Mouse (Mus musculus) heart, adult 2 months (tissue): Measurements from ENCODE around the gene Mcm10. TPM values are rescaled to one million over a fixed set of nuclear protein-coding genes. Genes with fewer than 3 reads are reported as not detected.

ENCODE experiments used
- DNase-seq, 2 experiments: peaks; one replicate each; pipeline ENCODE4 v3.0.0; 2021
- H3K27ac ChIP-seq: fragments of 200-600 bp; 2 replicates; pipeline ENCODE4 v1.8.1; 2022
- H3K27me3 ChIP-seq: fragments of 200-500 bp; 2 replicates; pipeline ENCODE4 v1.6.1; 2012; ENCODE audit warnings: mild to moderate bottlenecking, low read length, inconsistent platforms, mixed read lengths; ENCODE audit not compliant: control insufficient read depth, insufficient read depth
- H3K36me3 ChIP-seq: fragments of 200-500 bp; 2 replicates; pipeline ENCODE4 v1.6.1; 2012; ENCODE audit warnings: low read length, inconsistent platforms; ENCODE audit not compliant: control insufficient read depth, insufficient read depth
- H3K4me1 ChIP-seq: fragments of 200-500 bp; 2 replicates; pipeline ENCODE4 v1.6.1; 2011; ENCODE audit warnings: low read length; ENCODE audit not compliant: control insufficient read depth, insufficient read depth
- H3K4me3 ChIP-seq: fragments of 200-600 bp; 2 replicates; pipeline ENCODE4 v1.8.1; 2022
- H3K79me2 ChIP-seq: fragments of 200-500 bp; replicated peaks from 2 replicates; pipeline ENCODE4 v1.6.1; 2012; ENCODE audit warnings: mild to moderate bottlenecking, inconsistent platforms, low read length, moderate library complexity, mixed read lengths; ENCODE audit not compliant: control insufficient read depth, insufficient read depth
- H3K9ac ChIP-seq: fragments of 200-500 bp; 2 replicates; pipeline ENCODE4 v1.6.1; 2012; ENCODE audit warnings: low read depth, mild to moderate bottlenecking, control low read depth, inconsistent platforms, low read length, mixed read lengths
- CTCF ChIP-seq: fragments of 200-600 bp; IDR thresholded peaks from 2 replicates; pipeline ENCODE4 v1.8.1; 2022; ENCODE audit warnings: antibody characterized with exemption, mild to moderate bottlenecking, moderate library complexity
- EP300 ChIP-seq: fragments of 200-500 bp; IDR thresholded peaks from 2 replicates; pipeline ENCODE4 v1.6.1; 2011; ENCODE audit warnings: low read depth, low read length, control low read depth; ENCODE audit not compliant: insufficient read depth
- POLR2A ChIP-seq: fragments of 200-500 bp; IDR thresholded peaks from 2 replicates; pipeline ENCODE4 v1.6.1; 2011; ENCODE audit warnings: mild to moderate bottlenecking, low read depth, low read length, control low read depth; ENCODE audit not compliant: insufficient read depth
- WGBS: fragments of 180-500 bp; shearing (Covaris S2); methylation state at CpG from one replicate; pipeline ENCODE4 v1.1.7; 2018; 5-methylcytosine and 5-hydroxymethylcytosine counted together
- intact Hi-C: fragments of 180-260 bp; cut with DNase I; formaldehyde crosslinking; loops from one replicate; pipeline ENCODE4 v1.15.1; 2025
- polyA plus RNA-seq: library from polyadenylated mRNA; depleted of rRNA; stranded (reverse); fragments of >200 nt; gene quantifications from 2 replicates; pipeline ENCODE4 v1.2.3, GENCODE M21; 2012
- total RNA-seq, 2 experiments: library from RNA; stranded (reverse); gene quantifications; 2 replicates each; pipeline ENCODE4 v1.2.3; 2021

The Mcm10 gene
- total and polyA plus RNA-seq, 3 experiments = 0.14 to 0.39 (median 0.31) TPM

GRCm38 (mm10) chr2:5035241-5035640 is 22.6 kb upstream of the Mcm10 start:
- Histone ChIP-seq H3K36me3 (0 out of 2 replicates have a peak, but pooled peaks cover 2% of the 10 kb centered on the region), H3K27me3 (no peaks in the 10 kb centered on the region), H3K27ac (no peak overlapping the region), H3K4me1 (peaks cover 1% of the 10 kb centered on the region; the same call in 1 of the 2 replicates), H3K79me2 (no peaks in the 10 kb centered on the region), H3K4me3 (no peak overlapping the region), H3K9ac (no peak overlapping the region)
- DNase-seq = no peak
- 91% methylated on average over 9 of the region's 9 CpGs for WGBS
- TF ChIP-seq POLR2A (no peak), EP300 (no peak), CTCF (no peak)
- intact Hi-C loops = no loop called here

- no peak overlapping the region for H3K4me3 ChIP-seq
- no peaks in the 10 kb centered on the region for H3K79me2 ChIP-seq
- H3K27ac ChIP-seq = no peak overlapping the region
- no peaks in the 10 kb centered on the region for H3K27me3 ChIP-seq
- intact Hi-C loops = no loop called here
- H3K9ac ChIP-seq = no peak overlapping the region
- DNase-seq = no peak
- H3K36me3 ChIP-seq = 0 out of 2 replicates have a peak, but pooled peaks cover 2% of the 10 kb centered on the region
- WGBS = 85% methylated on average over 8 of the region's 8 CpGs
- peaks cover 1% of the 10 kb centered on the region; the same call in 1 of the 2 replicates for H3K4me1 ChIP-seq
- no peak for TF ChIP-seq POLR2A
These were observed 22.2 kb upstream of the Mcm10 start for GRCm38 (mm10) chr2:5034801-5035200.

GRCm38 (mm10) chr2:5033546-5034420 is 21.2 kb upstream of the Mcm10 start:
- Histone ChIP-seq H3K79me2 (no peaks in the 10 kb centered on the region), H3K9ac (no peak overlapping the region), H3K27me3 (no peaks in the 10 kb centered on the region), H3K27ac (no peak overlapping the region), H3K36me3 (0 out of 2 replicates have a peak, but pooled peaks cover 2% of the 10 kb centered on the region), H3K4me3 (no peak overlapping the region), H3K4me1 (peaks cover 1% of the 10 kb centered on the region; the same call in 1 of the 2 replicates)
- peak; percentile 38 to 42 for DNase-seq
- 65% methylated on average over 14 of the region's 15 CpGs for WGBS
- TF ChIP-seq POLR2A (no peak), EP300 (no peak), CTCF (no peak)
- intact Hi-C loops = no loop called here

- intact Hi-C loops = no loop called here
- no peak for TF ChIP-seq EP300
- no peak for TF ChIP-seq POLR2A
- TF ChIP-seq CTCF = 0 out of 2 replicates have a peak, but pooled peaks have one; percentile 2
- 63% methylated on average over 5 of the region's 5 CpGs for WGBS
- no peak overlapping the region for H3K4me3 ChIP-seq
- no peak overlapping the region for H3K9ac ChIP-seq
- H3K4me1 ChIP-seq = peaks cover 1% of the 10 kb centered on the region; the same call in 1 of the 2 replicates
- DNase-seq = no peak
- no peaks in the 10 kb centered on the region for H3K79me2 ChIP-seq
- H3K36me3 ChIP-seq = peaks cover 2% of the 10 kb centered on the region; the same call in 1 of the 2 replicates
- no peaks in the 10 kb centered on the region for H3K27me3 ChIP-seq
- H3K27ac ChIP-seq = no peak overlapping the region
These were observed 20.1 kb upstream of the Mcm10 start for GRCm38 (mm10) chr2:5032665-5033064.

GRCm38 (mm10) chr2:5031215-5031614 is 18.6 kb upstream of the Mcm10 start:
- TF ChIP-seq CTCF (no peak), POLR2A (no peak), EP300 (no peak)
- Histone ChIP-seq H3K4me3 (no peak overlapping the region), H3K79me2 (no peaks in the 10 kb centered on the region), H3K4me1 (peaks cover 1% of the 10 kb centered on the region; the same call in 1 of the 2 replicates), H3K27me3 (no peaks in the 10 kb centered on the region), H3K27ac (no peak overlapping the region), H3K9ac (no peak overlapping the region), H3K36me3 (peaks cover 2% of the 10 kb centered on the region; the same call in 1 of the 2 replicates)
- intact Hi-C loops = no loop called here
- no peak for DNase-seq
- 85% methylated on average over 7 of the region's 7 CpGs for WGBS

- intact Hi-C loops = no loop called here
- TF ChIP-seq EP300 (no peak), POLR2A (no peak), CTCF (no peak)
- H3K36me3 ChIP-seq = peaks cover 2% of the 10 kb centered on the region; the same call in 1 of the 2 replicates
- H3K9ac ChIP-seq = no peak overlapping the region
- no peaks in the 10 kb centered on the region for H3K27me3 ChIP-seq
- no peak overlapping the region for H3K4me3 ChIP-seq
- H3K79me2 ChIP-seq = no peaks in the 10 kb centered on the region
- WGBS = 96% methylated on average over 4 of the region's 4 CpGs
- no peak overlapping the region for H3K27ac ChIP-seq
- no peak for DNase-seq
- H3K4me1 ChIP-seq = peaks cover 1% of the 10 kb centered on the region; the same call in 1 of the 2 replicates
These were observed 17.2 kb upstream of the Mcm10 start for GRCm38 (mm10) chr2:5029808-5030207.
